Mouse (Mus musculus): ENCODE measurements around the gene Erc2. TPM values are rescaled to one million over a fixed set of nuclear protein-coding genes. Genes with fewer than 3 reads are reported as not detected.

Gene Erc2
- polyA plus RNA-seq, 1 experiment from 2014 or later = 3.1 TPM

GRCm38 (mm10) chr14:28515331-28515730 is 893.1 kb downstream of the Erc2 start:
- Histone ChIP-seq H3K36me3 (ENCODE audit: control insufficient read depth, insufficient read depth) (peaks cover 5% of the 10 kb centered on the region; the same call in 1 of the 2 replicates), H3K9me3 (ENCODE audit: control insufficient read depth) (no peaks in the 10 kb centered on the region), H3K27me3 (replicated peaks; ENCODE audit: control insufficient read depth, insufficient read depth, low read length) (peaks cover 27% of the 10 kb centered on the region), H3K4me2 (replicated peaks; ENCODE audit: low read depth) (no peak overlapping the region), H3K4me3 (ENCODE audit: low read depth, low read length) (no peak overlapping the region), H3K9ac (ENCODE audit: low read depth, low read length) (no peak overlapping the region), H3K4me1 (replicated peaks; ENCODE audit: control insufficient read depth, insufficient read depth, low read length) (0 out of 2 replicates have a peak, but pooled peaks cover 6% of the 10 kb centered on the region), H3K27ac (ENCODE audit: low read depth, low read length) (no peak overlapping the region)
- no peak for TF ChIP-seq CTCF (IDR thresholded peaks at IDR 0.05; ENCODE audit: low read depth)
- ATAC-seq = no peak
- WGBS = 81% methylated on average over 6 of the region's 6 CpGs

DNA sequence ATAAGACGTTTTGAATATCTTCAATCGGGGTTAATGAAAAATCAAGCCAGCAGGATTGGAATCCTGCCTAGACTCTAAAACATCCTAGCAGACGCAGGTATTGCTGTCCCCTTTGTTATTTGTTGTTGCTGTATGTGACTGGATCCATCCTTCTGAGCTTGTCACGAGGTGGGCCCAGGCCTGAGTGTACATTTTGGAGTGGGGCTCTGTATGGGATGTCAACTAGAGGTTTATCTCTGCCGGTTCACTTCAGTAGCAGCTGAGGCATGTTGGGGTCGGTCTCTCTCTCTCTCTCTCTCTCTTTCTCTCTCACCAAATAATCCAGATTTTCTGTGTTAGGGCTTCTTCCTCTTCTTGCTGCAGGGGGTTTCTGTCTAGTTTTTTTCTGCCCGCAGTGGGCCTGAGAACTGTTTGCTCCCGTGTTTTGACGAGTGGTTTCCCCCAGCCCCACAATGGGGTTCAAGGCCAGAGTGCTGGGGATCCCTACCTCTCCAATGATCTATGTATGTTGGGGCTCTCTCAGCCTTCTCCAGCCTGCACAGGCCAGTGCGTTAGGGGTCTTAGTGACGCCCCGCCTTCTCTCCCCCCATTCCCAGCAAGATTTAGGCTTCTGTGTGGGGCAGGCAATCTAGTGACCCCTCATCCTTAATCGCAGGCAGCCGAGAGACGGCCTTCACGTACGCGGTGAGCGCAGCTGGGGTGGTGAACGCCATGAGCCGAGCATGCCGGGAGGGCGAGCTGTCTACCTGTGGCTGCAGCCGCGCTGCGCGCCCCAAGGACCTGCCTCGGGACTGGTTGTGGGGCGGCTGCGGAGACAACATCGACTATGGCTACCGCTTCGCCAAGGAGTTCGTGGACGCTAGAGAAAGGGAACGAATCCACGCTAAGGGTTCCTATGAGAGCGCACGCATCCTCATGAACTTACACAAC is 895.7 kb downstream of the Erc2 start:
- no peak overlapping the region for H3K4me3 ChIP-seq (ENCODE audit: low read depth, low read length)
- TF ChIP-seq CTCF (IDR thresholded peaks at IDR 0.05; ENCODE audit: low read depth) = no peak
- 0 out of 2 replicates have a peak, but pooled peaks cover 5% of the 10 kb centered on the region for H3K27me3 ChIP-seq (replicated peaks; ENCODE audit: control insufficient read depth, insufficient read depth, low read length)
- no peaks in the 10 kb centered on the region for H3K9me3 ChIP-seq (ENCODE audit: control insufficient read depth)
- peaks cover 6% of the 10 kb centered on the region; the same call in 1 of the 2 replicates for H3K36me3 ChIP-seq (ENCODE audit: control insufficient read depth, insufficient read depth)
- no peak overlapping the region for H3K27ac ChIP-seq (ENCODE audit: low read depth, low read length)
- 75% methylated on average over 39 of the region's 39 CpGs for WGBS
- H3K9ac ChIP-seq (ENCODE audit: low read depth, low read length) = no peak overlapping the region
- H3K4me1 ChIP-seq (replicated peaks; ENCODE audit: control insufficient read depth, insufficient read depth, low read length) = no peaks in the 10 kb centered on the region
- no peak for ATAC-seq
- H3K4me2 ChIP-seq (replicated peaks; ENCODE audit: low read depth) = no peak overlapping the region

- 90% methylated on average over 1 of the region's 1 CpGs for WGBS
- Histone ChIP-seq H3K9me3 (ENCODE audit: control insufficient read depth) (no peaks in the 10 kb centered on the region), H3K36me3 (ENCODE audit: control insufficient read depth, insufficient read depth) (peaks cover 6% of the 10 kb centered on the region; the same call in 1 of the 2 replicates), H3K27ac (ENCODE audit: low read depth, low read length) (no peak overlapping the region), H3K27me3 (replicated peaks; ENCODE audit: control insufficient read depth, insufficient read depth, low read length) (no peaks in the 10 kb centered on the region), H3K4me2 (replicated peaks; ENCODE audit: low read depth) (no peak overlapping the region), H3K4me3 (ENCODE audit: low read depth, low read length) (no peak overlapping the region), H3K4me1 (replicated peaks; ENCODE audit: control insufficient read depth, insufficient read depth, low read length) (no peaks in the 10 kb centered on the region), H3K9ac (ENCODE audit: low read depth, low read length) (no peak overlapping the region)
- ATAC-seq = no peak
- no peak for TF ChIP-seq CTCF (IDR thresholded peaks at IDR 0.05; ENCODE audit: low read depth)
Observed at GRCm38 (mm10) chr14:28521106-28521505, 898.9 kb downstream of the Erc2 start.

GRCm38 (mm10) chr14:28522611-28523010 is 900.4 kb downstream of the Erc2 start:
- no peak for ATAC-seq

DNA sequence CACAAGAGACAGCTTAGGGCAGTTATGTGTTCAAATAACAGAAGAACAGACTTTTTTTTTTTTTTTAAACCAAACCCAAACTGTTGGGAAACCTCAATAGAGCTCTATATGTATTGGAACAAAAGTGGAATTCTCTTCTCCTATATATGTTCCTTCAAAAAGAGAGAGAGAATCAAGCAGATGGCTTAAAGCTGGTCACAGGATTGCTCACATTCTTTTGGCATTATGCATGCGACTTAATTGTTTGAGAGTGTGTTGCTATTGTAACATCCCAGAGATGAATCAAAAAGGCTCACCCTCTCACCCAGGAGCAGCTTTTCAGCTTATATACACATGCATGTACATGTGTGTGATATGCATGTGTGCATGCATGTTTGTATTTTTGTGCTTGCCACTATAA is 903.3 kb downstream of the Erc2 start:
- no peaks in the 10 kb centered on the region for H3K9me3 ChIP-seq (ENCODE audit: control insufficient read depth)
- no peaks in the 10 kb centered on the region for H3K4me1 ChIP-seq (replicated peaks; ENCODE audit: control insufficient read depth, insufficient read depth, low read length)
- H3K27me3 ChIP-seq (replicated peaks; ENCODE audit: control insufficient read depth, insufficient read depth, low read length) = no peaks in the 10 kb centered on the region
- H3K36me3 ChIP-seq (ENCODE audit: control insufficient read depth, insufficient read depth) = no peaks in the 10 kb centered on the region
- ATAC-seq = no peak
- H3K4me3 ChIP-seq (ENCODE audit: low read depth, low read length) = no peak overlapping the region
- no peak overlapping the region for H3K9ac ChIP-seq (ENCODE audit: low read depth, low read length)
- no peak for TF ChIP-seq CTCF (IDR thresholded peaks at IDR 0.05; ENCODE audit: low read depth)
- H3K27ac ChIP-seq (ENCODE audit: low read depth, low read length) = no peak overlapping the region
- 38% methylated on average over 1 of the region's 1 CpGs for WGBS
- no peak overlapping the region for H3K4me2 ChIP-seq (replicated peaks; ENCODE audit: low read depth)

More at GRCm38 (mm10) chr14:28522611-28523010, 900.4 kb downstream of the Erc2 start:
- Histone ChIP-seq H3K9me3 (ENCODE audit: control insufficient read depth) (no peaks in the 10 kb centered on the region), H3K9ac (ENCODE audit: low read depth, low read length) (no peak overlapping the region), H3K4me3 (ENCODE audit: low read depth, low read length) (no peak overlapping the region), H3K27ac (ENCODE audit: low read depth, low read length) (no peak overlapping the region), H3K4me1 (replicated peaks; ENCODE audit: control insufficient read depth, insufficient read depth, low read length) (no peaks in the 10 kb centered on the region), H3K4me2 (replicated peaks; ENCODE audit: low read depth) (no peak overlapping the region), H3K27me3 (replicated peaks; ENCODE audit: control insufficient read depth, insufficient read depth, low read length) (no peaks in the 10 kb centered on the region), H3K36me3 (ENCODE audit: control insufficient read depth, insufficient read depth) (peaks cover 6% of the 10 kb centered on the region; the same call in 1 of the 2 replicates)
- 76% methylated on average over 21 of the region's 21 CpGs for WGBS
- TF ChIP-seq CTCF (IDR thresholded peaks at IDR 0.05; ENCODE audit: low read depth) = no peak

Other genes starting within 250 kb of the Erc2 start
- gene Fam208a, start 193.6 kb upstream of the Erc2 start, polyA plus RNA-seq (2015; fragmentation: Nextera tagmentation; extraction: Ambion mirVana) = 4.9 and 6.5 TPM in 2 replicates
- gene Ccdc66, start 114.0 kb upstream of the Erc2 start, polyA plus RNA-seq (2015; fragmentation: Nextera tagmentation; extraction: Ambion mirVana) = 2.7 and 4.0 TPM in 2 replicates